Mouse (Mus musculus) lung, postnatal 4 days (tissue): ENCODE measurements around the gene C530008M17Rik.

Experiments
- DNase-seq, 2 experiments: peaks; one replicate each; pipeline ENCODE4 v3.0.0; 2021

Gene C530008M17Rik

DNA sequence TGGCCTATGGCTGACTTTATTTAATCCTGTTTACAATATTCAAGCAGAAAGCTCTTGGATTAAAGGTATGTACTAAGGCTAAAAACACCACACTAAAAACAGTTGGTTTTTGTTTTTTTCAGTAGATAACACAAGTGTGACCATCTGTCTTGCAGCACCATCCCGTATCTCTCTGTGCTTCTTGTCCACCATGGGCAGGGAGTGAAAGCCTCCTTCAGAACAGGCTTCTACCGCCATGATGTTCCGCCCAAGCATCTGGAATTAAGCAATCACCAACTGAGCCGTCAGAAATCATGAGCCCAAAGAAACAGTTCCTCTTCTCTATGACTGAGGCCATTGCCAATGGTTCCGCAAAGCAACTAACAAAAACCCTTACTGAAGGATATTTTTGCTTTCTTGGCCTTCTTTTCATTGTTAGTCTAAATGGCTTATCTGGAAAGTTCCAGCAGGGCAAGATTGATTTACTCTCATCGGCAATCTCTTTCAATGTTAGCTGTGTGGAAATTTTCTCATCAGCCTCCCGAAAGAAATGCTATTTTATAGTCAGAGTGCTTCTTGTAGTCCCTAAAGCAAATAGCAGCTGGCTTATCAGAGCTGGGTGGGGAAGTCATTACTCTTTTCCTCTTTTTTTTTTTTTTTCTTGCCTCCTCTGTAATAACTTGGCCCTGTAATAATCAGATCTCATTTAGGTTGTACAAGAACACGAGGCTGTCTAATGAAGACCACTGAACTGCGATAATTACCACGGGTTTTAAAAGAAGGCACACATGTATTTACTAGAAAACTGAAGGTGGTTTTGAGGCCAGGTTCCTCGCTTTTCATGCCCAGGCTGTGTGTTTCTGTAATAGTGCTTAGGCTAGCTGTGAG, 49.2 kb downstream of the C530008M17Rik start:
- no peak for DNase-seq

DNA sequence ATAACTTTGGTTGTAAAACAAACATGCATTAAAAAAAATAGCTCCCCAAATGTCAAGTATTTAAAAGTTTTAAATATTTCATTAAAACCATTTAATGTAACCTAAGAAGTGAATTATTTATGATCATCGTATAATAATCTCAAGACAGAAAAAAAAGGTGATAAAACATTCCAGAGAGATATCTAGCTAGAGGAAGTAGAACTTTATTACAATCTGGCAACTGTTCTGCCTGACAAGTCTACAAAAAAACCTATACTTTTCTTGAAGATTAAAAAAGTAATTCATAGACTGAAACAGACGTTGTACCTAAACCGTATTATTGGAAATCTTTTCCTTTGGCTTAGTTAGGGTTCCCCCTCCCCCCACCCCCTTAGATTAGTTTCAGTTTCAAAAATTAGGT, 50.8 kb downstream of the C530008M17Rik start:
- no peak for DNase-seq

DNA sequence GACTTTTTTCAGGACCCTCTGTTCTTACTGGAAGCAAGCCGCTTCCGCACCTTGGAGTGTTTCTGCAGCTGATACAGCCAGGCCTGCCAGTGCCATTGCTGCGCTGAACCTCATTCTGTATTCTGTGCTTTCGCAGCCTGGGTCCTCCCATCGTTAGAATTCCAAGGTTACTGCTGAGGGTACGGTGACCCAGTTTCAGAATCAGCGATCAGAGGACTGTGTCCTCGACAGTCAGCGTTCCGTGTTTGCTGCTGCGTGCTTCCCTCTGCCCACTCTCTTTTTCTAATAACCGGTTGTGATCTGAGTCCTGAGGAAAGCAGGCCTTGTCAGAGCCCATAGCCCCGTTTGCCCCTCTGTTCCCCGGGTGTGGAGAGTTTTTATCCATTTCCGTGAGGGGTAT, 51.7 kb downstream of the C530008M17Rik start:
- DNase-seq, result no peak

DNA sequence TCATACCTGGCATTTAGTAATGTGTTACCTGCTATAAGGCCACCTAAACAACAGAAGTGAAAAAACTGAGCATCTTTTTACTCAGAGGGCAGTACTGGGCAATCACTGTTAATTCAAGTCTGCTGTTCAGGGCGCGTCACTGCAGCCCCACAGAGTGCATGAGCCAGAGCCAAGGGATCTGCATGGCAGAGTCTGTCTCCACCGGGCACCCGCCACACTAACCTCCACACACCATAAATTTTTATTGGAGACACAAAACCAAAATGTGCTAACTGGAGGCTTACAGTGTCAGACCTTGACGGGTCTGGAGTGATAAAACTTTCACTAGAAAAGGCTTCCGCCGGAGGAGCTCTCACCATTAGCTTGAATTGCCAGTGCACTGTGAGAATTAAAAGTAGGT, 57.4 kb downstream of the C530008M17Rik start:
- DNase-seq, result no peak

DNA sequence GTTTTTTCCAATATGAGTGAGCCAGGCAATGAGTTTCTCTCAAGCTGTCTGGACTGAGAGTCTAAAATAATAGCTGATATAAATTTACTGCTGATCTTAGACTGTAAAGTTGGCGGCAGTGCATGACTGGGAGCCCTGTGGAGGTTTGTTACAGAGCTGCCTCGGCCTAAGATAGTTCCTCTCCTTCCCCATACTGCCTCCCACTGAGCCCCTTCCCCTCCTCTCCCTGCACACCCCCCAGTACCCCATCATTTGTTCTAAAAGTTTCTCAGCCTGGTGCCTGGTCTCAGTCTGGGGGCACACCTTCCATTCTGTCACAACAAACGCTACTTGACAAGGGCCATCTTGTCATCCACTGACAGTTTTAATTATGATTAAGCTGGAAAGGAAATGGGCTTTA, 63.6 kb downstream of the C530008M17Rik start:
- no peak for DNase-seq

DNA sequence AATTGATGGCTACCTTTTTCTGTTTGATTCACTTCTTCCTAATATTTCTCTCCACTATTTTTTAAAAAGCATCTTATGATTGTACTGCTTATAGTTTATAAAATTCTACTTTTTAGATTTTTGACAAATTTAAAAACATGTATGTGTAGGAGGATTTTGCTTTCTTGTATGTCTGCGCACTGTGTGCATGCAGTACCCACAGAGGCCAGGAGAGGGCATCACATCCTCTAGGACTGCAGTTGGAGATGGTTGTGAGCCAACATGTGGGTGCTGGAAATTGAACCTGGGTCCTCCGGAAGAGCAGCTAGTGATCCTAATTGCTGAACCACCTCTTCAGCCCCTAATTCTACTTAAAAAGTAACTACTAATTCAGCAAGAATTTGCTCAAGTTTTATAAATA, 68.6 kb downstream of the C530008M17Rik start:
- no peak for DNase-seq

DNA sequence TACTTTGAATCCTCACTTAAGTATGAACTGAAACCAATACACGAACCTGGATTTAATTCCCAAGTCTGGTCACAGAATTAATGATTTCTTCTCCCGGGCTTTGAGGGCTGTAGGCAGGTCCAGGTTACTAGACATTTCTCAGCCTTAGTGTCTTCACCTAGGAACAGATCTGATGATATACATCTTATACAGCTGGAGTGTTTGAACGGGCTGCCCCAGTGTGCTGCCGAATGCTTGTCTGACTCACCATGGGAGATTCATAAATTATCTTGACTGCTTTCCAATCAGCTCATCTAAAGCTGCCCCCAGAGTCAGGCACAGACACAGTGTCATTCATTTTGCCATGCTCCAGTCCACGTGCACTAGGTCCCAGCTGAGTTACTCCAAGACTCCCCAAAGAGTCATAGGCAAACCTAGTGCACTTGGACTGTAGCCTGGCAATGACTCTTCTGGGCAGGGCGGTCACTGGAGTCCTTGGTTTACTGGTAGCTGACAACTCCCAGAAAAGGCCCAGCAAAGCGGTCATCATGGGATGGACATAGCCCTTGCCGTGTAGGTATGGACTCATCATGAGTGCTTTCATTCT, 70.3 kb downstream of the C530008M17Rik start:
- no peak for DNase-seq

DNA sequence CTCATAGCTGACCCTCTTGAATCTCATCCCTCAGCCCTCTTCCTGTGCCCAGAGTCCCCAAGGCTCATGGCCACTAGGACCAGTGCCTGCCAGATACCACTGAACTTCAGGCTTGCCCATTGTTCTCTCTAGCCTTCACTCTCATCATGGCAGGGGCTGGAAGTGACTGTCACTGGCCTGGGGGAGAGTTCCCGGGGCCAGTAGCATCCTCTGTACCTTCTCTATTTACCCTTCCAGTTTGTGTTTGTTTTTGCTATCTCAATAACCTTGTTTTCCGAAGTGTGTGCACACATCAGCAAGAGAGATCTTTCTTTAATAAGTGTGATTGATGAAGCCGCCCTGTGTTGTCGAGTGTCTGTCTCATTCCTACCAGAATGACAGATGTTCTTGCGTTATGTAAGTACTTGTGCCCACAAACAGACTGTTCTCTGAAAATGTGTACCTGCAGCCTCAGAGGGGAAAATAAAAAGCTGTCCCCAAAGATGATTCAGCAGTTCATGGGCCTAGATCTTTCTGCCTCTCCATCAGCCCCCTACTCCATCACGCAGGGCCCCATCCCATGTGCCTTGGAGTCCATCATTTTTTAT, 76.8 kb downstream of the C530008M17Rik start:
- DNase-seq, result no peak

DNA sequence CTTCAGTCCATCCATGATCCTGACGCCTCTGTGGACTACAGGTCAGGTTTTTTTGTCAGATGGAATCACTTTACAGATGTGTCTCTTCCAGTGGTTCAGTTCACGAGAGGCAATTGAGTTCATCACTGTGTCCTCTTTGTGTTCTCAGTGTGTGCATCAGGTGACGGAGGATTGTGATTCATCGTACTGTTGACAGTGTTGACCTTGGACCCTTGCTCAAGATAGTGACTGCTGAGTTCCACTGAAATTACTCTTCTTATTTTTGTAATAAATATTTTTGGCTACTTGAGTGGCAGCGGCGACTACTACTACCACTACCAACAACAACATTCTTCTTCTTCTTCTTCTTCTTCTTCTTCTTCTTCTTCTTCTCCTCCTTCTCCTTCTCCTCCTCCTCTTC, 85.2 kb downstream of the C530008M17Rik start:
- DNase-seq, result no peak

DNA sequence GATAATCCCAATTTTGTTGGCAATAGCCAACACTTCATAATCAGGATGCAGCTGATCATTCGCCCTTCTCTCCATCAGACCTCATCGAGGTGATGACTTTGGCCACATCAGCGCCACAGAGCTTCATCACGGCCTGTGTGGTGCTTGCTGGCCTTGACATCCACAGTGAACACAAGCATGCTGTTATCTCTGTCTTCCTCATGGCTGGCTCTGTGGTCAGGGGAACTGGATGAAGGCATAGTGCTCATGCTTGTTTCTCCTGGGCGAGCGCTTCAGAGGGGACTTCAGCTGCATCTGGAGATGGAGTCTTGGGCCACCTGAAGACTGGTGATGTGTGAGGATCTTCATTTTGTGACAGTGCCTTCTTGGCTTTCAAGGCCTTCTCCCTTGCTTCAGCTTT, 85.8 kb downstream of the C530008M17Rik start:
- DNase-seq, result no peak

DNA sequence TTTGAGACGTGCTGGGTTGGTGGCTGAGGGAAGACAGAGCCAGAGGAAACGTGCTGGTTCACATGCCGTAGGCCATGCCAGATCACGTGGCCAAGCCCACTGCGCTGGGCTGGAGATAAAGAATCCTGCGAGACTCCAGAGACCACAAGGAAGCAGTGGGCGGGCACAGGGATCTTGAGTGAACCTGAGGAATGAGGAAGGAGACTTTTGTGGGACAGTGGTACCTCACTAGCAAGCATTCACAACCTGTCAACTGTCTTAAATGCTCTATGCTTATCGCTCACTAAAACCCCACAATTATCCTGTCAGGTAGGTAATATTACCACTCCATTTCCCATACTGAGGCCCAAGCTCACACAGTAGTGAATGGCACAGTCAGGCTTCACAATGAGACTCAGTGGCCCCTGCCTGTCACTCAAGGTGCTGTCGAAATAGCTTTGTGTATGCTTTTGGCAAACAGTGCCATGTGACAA, 88.5 kb downstream of the C530008M17Rik start:
- peak; percentile 9 to 45 for DNase-seq

DNA sequence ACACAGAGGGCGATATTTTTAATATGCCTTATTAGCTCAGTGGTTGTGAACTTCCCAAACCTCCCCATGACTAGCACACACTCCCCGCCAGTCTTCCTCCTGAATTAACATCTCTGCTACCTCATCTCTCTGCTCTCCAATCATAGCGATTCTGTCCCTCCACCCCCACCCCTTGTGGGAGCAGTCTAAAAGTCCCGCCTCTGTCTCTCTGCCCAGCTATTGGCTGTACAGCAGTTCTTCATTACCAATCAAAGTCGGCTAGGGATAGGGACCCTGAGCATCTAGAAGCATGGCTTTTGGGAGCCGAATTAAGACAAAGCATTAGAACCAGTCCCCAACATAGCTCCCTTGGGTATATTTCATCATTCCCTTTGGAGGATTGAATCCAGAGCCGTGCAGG, 91.5 kb downstream of the C530008M17Rik start:
- no peak for DNase-seq

DNA sequence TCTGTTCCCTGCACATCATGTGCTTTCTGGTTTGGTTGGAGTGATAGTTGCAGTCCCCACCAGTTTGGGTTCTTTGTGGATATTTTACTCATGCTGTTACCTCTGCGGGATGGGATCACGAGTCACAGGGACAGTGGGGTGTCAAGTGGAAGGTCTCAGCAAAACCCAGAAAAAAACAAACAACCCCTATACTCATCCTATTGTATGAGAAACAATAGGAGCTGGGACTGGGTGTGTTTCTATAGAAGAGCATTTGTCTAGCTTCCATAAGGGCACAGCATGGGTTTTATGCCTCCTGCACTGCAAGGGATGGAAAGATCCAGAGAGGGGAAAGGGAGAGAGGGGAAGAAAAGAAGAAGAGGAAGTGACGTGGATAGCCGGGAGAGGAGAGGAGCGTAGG, 96.0 kb downstream of the C530008M17Rik start:
- DNase-seq, result no peak

DNA sequence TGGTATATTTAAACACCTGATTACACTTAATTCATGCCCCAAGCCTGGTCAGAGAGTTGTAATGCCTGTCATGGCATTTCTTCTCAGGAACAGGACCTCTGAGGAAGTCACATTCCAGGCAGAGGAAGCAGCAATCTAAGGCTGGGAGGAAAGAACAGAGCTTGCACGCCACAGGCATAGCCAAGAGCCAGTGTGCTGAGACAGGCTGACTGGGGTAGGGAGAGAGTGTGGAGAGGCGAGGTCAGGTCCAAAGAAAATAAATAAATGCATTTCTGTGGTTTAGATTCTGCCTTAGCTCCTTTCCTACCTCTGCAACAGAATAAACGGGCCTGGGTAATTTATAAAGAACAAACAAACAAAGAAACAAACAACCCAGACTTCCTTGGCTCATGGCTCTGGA, 104.0 kb downstream of the C530008M17Rik start:
- no peak for DNase-seq

DNA sequence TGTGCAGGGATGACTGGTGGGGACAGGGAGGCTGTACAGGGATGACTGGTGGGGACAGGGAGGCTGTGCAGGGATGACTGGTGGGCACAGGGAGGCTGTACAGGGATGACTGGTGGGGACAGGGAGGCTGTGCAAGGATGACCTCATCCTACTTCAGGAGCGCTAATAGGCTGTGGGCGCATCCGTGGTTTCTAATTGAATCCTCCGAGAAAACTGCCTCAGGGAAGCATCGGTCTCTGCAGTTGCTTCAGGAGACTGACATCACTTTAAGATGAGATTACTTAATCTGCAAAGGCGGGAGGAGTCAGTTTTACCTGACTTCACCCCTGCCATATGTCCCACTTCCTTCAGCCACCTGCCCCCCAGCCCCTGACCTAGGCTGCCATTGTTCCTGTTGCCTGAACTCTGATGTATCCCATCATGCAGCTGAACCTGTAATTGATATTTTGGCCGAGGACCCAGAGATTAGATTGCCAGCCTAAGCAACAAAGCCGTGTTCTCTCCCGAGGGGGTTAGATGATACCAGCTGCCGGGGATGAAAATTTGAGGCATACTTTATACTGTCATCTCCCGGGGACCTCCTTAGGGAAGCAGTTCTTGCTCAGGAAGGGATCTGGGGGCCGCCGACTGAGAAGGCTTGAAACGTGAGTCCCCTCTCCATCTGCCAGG, 105.9 kb downstream of the C530008M17Rik start:
- DNase-seq, result no peak

DNA sequence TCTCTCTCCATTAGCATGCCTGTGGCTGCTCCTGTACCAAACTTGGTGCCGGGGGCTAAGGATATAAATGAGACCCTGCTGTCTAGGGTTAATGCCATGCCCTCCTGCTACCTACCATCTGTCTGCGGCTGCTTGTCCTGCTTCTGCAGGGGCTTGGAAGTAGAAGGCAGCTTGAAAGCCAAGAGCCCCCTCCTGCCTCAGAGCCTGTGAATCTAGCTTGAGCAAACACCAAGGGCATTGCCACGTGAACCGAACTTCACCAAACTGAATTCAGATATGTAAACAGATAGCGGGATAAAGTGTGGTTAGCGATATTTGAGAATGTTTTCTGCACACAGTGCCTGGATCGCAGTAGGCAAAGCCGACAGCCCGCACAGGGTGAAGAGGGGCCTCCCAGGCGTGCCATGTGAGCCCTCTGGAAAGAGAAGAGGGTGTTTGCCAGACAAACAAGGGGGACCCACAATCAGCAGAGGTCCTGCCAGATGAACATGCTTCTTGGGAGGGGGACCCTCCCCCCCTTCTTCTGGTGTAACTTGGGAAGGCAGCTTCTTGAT, 106.9 kb downstream of the C530008M17Rik start:
- DNase-seq, result no peak

DNA sequence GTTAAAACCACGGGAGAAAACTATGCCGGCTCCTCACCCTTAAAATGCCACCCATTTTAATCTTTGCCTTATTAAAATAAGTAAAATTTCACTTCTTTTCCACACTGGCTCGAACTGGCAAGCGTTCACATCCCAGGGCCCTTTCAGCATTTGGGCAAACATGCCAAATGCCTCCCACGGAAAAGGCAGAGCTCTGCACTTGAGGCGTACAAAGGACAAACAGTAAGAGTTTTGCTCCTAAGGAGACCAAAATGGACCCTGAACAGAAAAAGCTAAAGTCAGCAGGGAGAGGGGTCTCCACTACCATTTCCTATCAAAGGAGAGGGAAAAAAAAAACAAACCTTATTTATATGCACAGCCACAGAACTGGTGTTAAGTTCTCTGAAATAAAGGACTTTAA, 107.4 kb downstream of the C530008M17Rik start:
- no peak for DNase-seq

DNA sequence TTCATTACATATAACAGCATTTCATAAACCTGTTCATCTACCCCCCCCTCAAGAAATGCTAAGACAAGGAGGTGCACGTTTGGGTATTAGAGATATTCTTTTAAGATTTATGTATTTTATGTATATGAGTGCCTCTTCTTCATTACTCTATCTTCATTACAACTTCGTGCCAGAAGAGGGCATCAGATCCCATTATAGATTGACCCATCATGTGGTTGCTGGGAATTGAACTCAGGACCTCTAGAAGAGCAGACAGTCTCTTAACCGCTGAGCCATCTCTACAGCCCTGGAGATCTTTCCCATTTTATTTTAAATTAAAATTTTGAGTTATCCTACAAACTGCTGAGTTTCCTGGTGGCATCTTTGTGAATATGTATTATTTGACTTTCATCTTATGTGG, 112.7 kb downstream of the C530008M17Rik start:
- no peak for DNase-seq

DNA sequence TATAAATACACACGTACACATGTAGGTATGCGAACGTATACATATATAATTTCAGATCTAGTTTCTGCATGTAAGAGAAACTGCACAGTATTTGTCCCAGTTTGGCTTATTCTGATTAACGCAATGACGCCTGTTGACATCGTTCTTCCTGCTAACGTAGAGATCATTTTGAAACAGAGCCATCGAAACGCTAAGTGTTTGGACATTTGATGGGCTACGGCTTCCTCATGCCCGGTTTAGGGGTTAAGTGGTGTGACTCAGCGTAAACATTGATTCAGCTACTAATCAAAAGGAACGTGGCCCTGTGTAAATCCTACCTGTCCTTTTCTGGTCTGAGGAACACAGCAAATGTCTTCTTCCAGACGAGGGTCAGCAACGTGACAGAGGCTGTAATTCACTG, 113.3 kb downstream of the C530008M17Rik start:
- no peak for DNase-seq

DNA sequence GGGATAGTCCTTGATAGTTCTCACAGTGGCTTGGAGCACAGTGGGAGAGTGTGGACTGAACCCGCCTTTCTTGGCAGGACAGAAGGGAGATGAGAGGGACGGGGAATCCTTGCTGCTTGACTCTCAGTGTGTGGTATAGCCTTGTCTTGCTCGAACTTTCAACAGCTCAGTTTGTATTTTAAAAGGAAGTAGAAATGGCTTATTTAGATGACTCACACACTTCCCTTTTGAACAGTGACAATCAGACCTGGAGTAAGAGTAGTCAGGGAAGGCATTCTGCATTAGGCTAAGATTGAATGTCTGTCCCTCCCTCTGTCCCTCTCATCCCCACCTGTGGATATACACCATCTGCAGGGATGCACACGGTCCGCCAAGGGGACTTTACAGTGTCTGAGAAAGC, 115.1 kb downstream of the C530008M17Rik start:
- DNase-seq, result no peak

DNA sequence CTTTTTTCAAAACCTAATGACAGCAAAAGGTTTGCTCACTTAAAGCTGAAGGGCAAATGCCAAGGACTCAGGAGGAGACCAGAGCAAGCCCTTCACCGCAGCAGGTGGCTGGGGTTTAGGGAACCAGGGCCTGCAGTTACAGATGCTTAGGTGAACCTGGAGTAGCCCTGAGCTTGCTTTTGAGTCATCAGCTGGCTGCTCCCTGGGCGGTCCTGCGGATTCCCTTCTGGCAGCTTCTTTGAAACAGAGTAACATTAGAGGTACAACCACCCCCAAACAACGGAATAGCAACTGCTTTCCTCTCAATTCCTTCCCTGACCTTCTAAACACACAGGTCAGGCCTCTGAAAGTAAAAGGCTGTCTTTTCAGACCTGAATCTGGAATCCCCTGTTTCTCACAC, 116.5 kb downstream of the C530008M17Rik start:
- DNase-seq, result no peak

DNA sequence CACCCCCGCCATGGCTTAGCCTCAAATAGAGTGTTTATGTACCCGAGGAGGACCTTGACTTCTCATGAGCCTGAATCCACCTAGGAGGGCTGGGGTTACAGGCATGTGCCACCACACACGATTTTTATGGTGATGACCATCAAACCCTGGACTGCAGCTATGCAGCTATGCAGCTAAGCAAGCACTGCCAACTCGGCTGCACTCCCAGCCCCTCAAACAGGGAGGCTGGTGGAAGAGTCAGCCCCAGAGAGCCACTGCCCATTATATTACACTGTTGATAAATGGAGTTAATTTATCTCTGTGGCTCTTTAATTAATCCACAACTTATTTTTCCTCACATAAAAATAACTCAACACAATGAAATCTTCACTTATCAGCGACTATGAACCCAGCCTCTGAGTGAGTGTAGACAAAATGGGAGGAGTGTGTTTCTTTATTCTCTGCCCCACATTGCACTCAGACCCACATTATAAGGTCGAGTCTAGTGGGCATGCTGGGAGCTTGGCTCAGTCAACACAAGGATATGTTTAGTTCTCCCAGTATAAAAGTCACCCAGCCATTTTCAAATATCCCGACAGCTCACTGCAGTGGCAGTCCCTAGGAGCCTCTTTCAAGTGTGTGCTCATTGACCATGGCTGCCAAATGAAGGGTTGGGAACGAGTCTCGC, 117.3 kb downstream of the C530008M17Rik start:
- DNase-seq, result no peak
